Mouse (Mus musculus) kidney, adult 8-10 months (tissue): ENCODE data around the gene Pelo.

ENCODE experiments used
- DNase-seq, 2 experiments: peaks; one replicate each; pipeline ENCODE4 v3.0.0; 2022

The Pelo gene

DNA sequence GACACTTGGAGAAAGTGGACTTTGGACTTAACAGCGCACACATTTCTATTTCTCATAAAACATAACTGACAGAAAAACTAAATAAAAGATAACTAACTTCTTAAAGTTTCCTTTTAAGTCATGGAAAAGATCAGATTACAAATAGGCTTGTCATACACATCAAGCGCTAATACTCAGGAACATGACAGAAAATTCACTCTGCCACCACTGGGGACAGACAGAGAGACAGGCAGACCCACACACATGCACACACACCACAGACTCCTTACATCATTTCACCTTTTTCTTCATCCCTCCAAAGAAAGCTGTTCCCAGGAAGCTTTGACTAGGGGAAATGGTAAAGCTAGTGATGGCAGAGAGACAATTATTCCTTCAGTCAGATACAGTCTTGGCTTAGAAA, 5.4 kb upstream of the Pelo start:
- no peak for DNase-seq

DNA sequence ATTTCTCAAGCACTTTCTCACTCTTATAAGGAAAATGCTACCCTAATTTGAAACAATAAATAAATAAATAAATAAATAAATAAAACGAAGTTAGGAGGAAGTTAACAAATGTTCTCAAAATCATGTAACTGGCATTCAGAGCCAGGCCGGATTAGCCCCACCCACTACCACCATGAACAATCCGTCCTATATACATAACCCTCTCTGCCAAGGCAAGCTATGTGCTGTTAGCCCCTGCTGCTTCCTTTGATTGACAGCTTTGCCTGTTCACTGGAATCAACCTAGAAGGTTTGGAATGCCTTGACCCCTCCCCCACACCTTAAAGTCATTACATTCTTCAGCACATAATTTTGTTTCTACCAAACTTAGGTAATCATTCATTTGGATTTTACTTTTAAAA, 1.5 kb upstream of the Pelo start:
- no peak for DNase-seq

- no peak for DNase-seq
These were observed 1.0 kb upstream of the Pelo start for GRCm38 (mm10) chr13:115090977-115091445.

GRCm38 (mm10) chr13:115089395-115090025, 476 bp downstream of the Pelo start:
- DNase-seq: peak; percentile 58 to 70

DNA sequence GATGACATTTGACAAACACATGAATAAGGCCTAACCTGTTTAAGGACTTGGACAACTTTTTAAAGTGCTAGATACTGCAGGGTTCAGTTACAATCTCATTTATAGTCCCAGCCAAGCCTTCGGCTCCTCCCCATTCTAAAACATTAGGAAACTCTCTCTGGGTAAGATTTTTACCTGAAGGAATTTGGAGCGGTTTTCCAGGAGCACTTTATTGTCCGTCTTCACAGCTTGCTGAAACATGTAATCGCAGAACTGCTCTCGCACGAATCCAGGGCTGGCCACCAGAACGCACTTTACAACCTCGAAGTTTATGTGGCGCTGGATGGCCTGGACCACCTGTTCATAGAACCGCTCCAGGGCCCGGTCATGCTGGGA, 979 bp downstream of the Pelo start:
- no peak for DNase-seq

- no peak for DNase-seq
These were observed 4.0 kb downstream of the Pelo start for GRCm38 (mm10) chr13:115085974-115086373.

DNA sequence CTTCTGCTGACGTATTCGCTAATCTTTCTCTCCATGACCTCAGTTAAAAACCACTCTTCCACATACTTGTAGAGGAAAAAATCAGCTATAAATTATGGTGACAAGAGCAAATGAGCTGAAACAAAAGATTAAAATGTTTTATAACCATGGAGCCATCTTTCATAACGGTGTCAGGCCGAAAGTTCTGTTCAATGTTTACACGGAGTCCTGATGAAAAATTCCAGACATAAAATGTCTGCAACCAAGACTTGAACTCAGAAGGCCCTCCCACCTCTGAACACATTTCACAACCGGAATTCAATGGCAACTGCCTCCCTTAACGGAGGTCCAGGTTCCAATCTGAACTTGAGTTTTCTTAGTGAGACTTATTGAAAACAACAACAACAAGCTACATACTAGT, 7.6 kb downstream of the Pelo start:
- DNase-seq: no peak

DNA sequence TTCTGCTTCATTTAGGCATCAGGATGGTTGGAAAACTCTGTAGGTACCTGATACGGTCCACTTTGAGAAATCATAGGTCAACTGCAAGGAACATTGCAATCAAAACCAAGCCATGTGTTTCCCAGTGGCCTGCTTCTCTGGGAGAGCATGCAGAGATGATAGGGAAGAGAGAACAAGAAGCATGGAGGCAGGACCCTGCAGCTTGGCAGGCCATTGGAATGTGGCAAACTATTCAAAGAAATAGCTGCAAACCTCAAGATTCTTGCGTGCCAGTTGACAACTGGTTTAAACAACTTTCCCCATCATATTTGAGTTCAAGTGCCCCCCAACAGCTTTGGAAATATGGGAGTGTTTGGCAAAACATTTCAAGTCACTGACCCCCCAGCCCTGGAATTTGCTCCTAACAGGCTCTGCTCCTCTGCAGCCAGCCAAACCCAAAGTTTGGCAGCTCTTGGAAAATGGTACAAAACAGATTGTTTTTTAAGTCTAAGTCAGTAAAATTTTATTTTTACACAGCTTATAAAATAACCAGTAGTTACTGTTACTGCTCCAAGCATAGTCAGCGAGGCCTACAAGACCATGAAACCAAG, 9.9 kb downstream of the Pelo start:
- no peak for DNase-seq

- DNase-seq: no peak
These were observed 10.8 kb downstream of the Pelo start for GRCm38 (mm10) chr13:115078997-115079685.

GRCm38 (mm10) chr13:115077346-115078134, 12.4 kb downstream of the Pelo start:
- DNase-seq: peak; percentile 66 to 70

DNA sequence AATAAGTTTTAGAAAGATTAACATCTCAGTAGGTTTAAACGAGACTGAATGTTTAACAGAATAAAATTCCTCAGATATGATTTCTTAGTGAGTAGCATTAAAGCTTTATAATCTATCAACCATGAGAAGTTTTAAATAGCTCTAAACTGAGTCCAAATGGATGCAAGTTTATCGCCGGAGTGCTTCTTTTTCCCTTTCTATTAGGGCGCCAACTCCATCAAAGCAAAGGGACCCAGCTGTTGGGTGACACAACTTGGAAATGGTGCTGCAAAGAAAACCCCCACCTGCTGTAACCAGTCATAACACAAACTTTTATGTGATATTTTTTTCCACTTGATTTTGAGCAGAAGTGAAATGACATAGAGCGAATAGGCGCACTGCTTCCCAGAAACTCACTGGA, 17.6 kb downstream of the Pelo start:
- DNase-seq: no peak

DNA sequence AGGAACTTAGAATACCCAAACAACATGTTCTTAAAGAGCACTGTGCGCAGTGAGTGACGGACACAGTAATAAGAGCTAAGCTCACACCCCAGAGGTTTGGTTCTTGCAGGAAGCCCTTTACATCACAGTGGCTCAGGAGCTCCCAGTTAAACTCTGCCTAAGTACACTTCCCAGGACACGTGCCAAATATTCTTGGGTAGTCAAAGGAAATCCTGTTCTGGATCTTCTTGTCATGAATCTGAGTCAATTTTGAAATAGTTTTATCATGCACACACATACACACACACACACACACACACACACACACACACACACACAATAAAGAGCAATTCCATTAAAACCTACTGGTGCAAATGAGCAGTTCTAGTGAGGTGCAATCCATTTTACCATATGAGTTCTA, 18.6 kb downstream of the Pelo start:
- DNase-seq: peak in 1 of 2 experiments; percentile 50

DNA sequence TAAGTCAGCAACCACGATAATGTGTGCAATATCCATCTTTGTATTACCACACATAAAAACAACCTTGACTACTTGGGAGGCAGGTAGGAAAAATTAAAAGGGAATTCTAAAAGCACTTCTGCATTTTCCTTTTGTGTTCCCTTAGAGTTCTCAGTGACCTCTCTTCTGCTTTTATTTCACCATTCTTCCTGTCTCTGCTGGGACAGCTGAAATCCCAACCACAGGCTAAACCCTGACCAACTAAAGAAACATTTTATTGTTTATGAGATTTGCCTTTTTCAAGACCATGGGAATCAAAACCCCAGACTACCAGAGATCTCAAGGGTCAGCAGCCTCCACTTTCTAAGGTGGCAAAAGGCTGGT, 22.0 kb downstream of the Pelo start:
- no peak for DNase-seq

DNA sequence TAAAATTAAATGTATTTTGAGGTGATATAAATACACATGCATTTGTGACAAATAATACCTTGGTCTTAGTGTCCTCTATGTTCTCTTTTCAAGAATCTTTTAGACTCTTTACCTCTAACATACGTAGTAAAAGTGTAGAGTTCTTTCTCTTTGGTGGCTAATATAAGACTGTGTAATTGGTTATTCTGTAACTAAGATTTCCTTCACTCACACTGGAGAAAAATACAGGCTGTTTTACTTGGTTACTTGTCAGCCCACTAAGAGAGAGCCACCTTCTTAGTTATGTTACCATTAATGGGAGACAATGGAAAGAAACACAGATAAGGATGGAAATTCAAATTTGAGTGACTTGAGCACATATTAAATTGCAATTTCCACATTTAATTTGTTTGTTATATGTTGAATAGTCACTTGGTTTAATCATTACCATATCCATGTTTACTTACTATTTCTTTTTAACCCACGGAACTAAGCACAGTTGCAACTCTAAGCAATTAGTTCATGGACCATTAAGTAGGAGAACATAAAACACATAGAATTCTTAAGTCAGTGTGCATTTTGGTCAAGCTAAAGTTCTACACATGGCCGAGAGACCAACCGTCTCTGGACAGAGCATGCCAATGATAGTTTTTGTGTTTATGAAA, 22.5 kb downstream of the Pelo start:
- no peak for DNase-seq

DNA sequence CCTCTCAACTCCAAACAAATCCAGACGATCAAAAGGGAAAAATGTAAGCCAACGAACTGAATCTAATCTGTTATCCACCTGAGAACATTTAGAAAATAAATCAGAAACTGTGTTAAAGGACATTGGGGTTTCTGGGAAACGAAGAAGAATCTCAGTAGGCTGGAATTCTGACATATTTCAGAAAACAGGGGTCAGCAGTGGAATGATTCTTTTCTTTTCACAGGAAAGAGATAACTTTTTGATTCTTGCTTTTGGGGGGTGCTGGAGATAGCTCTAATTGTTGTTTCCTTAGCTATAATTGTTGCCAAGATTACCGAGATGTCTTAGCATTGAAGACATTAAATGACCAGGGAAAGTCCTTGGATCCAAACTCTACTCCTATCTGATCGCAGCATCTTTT, 32.4 kb downstream of the Pelo start:
- no peak for DNase-seq

- no peak for DNase-seq
These were observed 35.2 kb downstream of the Pelo start for GRCm38 (mm10) chr13:115054783-115055182.

GRCm38 (mm10) chr13:115052568-115052967, 37.4 kb downstream of the Pelo start:
- DNase-seq: no peak

- no peak for DNase-seq
These were observed 39.1 kb downstream of the Pelo start for GRCm38 (mm10) chr13:115050660-115051559.

DNA sequence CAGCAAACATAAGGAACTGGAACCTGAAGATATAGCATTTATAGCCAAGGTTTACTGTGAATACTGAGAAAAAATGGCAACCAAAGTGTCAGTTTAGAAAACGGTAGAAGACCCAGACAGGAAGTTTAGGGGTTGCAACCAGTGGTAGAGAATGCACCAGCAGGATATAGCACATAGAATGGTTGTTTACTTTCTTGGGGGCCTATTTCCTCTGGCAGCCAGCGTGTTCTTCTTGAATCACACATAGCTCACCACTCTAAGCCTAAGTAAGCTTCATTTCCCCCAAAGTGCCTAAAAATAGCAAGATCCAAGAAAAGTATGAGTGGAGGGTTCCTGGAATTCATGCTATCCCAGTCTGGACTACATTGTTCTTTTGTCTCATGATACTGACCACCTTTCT, 47.3 kb downstream of the Pelo start:
- no peak for DNase-seq
